14 mouse cellular contexts compared by ENCODE assay signal in the genomic region with DNA sequence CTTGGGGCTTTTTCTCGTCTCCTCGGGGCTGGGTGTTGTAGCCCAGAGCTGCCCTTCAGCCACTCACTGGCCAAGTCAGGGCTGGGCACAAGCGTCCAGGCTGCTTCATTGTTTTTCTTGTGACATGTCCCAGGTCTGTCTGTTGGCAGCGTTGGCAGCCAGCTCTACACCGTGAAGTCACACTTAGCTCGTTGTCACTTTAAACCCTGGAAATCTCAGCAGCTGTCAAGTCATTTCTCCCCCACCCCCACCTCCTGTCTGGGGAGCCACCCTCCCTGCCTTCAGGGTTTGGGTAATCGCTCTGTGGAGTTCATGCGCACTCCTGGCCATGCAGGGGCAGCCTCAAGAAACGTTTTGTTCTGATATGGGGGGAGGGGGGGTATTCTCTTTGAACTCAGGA. TPM values are rescaled to one million over a fixed set of nuclear protein-coding genes. Genes with fewer than 3 reads are reported as not detected.
DNase-seq lines count a peak whose midpoint lies in the region; ATAC-seq lines count a peak whose summit lies in the region.
"Had no signal": no experiment of that assay in that cellular context is flagged by ENCODE, and none has a peak within 500 bp of the region (broad histone marks: within the 10 kb centered on the region; RNA-seq: fewer than 3 reads in every experiment).

No protein-coding gene starts in this region.

- no peak for ATAC-seq in hindbrain, embryonic 12.5 days (ENCODE audit: low FRiP score)
- no peak for ATAC-seq in hindbrain, embryonic 13.5 days (ENCODE audit: low FRiP score)
- ATAC-seq in embryonic facial prominence, embryonic 11.5 days (replicated peaks; ENCODE audit: insufficient number of reproducible peaks, low FRiP score, low TSS enrichment, low read depth) = no peak
- peak; percentile 36; the same call in 1 of the 2 replicates for ATAC-seq in heart, embryonic 12.5 days (ENCODE audit: insufficient number of reproducible peaks, low FRiP score)
- no peak for ATAC-seq in limb, embryonic 13.5 days (ENCODE audit: low FRiP score, low read depth)
- no peak for ATAC-seq in monocyte, adult 5-6 weeks (replicated peaks; ENCODE audit: insufficient number of reproducible peaks, low FRiP score, low TSS enrichment, poor library complexity, severe bottlenecking)
- ATAC-seq: activated CD4-positive, CD25-positive, alpha-beta regulatory T cell, adult 4 months; midbrain, embryonic 15.5 days had no signal

- H3K27ac ChIP-seq in hindbrain, embryonic 12.5 days = peak overlapping the region; percentile 35; the same call in 1 of the 2 replicates
- H3K27ac ChIP-seq in hindbrain, embryonic 13.5 days = no peak overlapping the region; the same call in 1 of the 2 replicates
- H3K27ac ChIP-seq in embryonic facial prominence, embryonic 11.5 days (replicated peaks; ENCODE audit: low read depth, low read length) = peak overlapping the region; percentile 35; the same call in 1 of the 2 replicates
- peak overlapping the region; percentile 87 for H3K27ac ChIP-seq in heart, embryonic 12.5 days (ENCODE audit: poor library complexity, severe bottlenecking)
- H3K27ac ChIP-seq in limb, embryonic 13.5 days = peak overlapping the region; percentile 10
- H3K27ac ChIP-seq: lung, embryonic 15.5 days; midbrain, embryonic 15.5 days had no signal

- no peaks in the 10 kb centered on the region for H3K27me3 ChIP-seq in hindbrain, embryonic 12.5 days
- H3K27me3 ChIP-seq in hindbrain, embryonic 13.5 days = no peaks in the 10 kb centered on the region
- no peaks in the 10 kb centered on the region for H3K27me3 ChIP-seq in embryonic facial prominence, embryonic 11.5 days (ENCODE audit: control insufficient read depth, insufficient read depth, low read length)
- no peaks in the 10 kb centered on the region for H3K27me3 ChIP-seq in heart, embryonic 12.5 days (replicated peaks)
- no peaks in the 10 kb centered on the region for H3K27me3 ChIP-seq in limb, embryonic 13.5 days
- H3K27me3 ChIP-seq: lung, embryonic 15.5 days; midbrain, embryonic 15.5 days had no signal

- WGBS in hindbrain, embryonic 12.5 days = 78% methylated on average over 9 of the region's 9 CpGs
- WGBS in hindbrain, embryonic 13.5 days = 83% methylated on average over 9 of the region's 9 CpGs
- 61% methylated on average over 9 of the region's 9 CpGs for WGBS in embryonic facial prominence, embryonic 11.5 days
- WGBS in heart, embryonic 12.5 days = 28% methylated on average over 9 of the region's 9 CpGs
- 59% methylated on average over 9 of the region's 9 CpGs for WGBS in limb, embryonic 13.5 days

- no peak overlapping the region for H3K4me3 ChIP-seq in hindbrain, embryonic 12.5 days
- no peak overlapping the region for H3K4me3 ChIP-seq in hindbrain, embryonic 13.5 days
- H3K4me3 ChIP-seq in embryonic facial prominence, embryonic 11.5 days (ENCODE audit: low read depth, low read length) = no peak overlapping the region
- H3K4me3 ChIP-seq in heart, embryonic 12.5 days = no peak overlapping the region
- H3K4me3 ChIP-seq in limb, embryonic 13.5 days = no peak overlapping the region
- H3K4me3 ChIP-seq: lung, embryonic 15.5 days; midbrain, embryonic 15.5 days had no signal

- H3K9ac ChIP-seq in hindbrain, embryonic 12.5 days = no peak overlapping the region
- H3K9ac ChIP-seq in hindbrain, embryonic 13.5 days = no peak overlapping the region
- H3K9ac ChIP-seq in embryonic facial prominence, embryonic 11.5 days (replicated peaks; ENCODE audit: low read length) = no peak overlapping the region
- H3K9ac ChIP-seq in heart, embryonic 12.5 days = no peak overlapping the region
- H3K9ac ChIP-seq in limb, embryonic 13.5 days = no peak overlapping the region
- H3K9ac ChIP-seq: lung, embryonic 15.5 days; midbrain, embryonic 15.5 days had no signal

- DNase-seq in embryonic facial prominence, embryonic 11.5 days (ENCODE audit: low spot score) = no peak
- DNase-seq in adrenal gland, postnatal 4 days (ENCODE audit: low spot score in 2 of 2) = no peak
- no peak for DNase-seq in adrenal gland, postnatal 10 days
- DNase-seq: gastrocnemius, postnatal 36 days; kidney, postnatal 25 days; thymus, adult 2 months had no signal

- H3K9me3 ChIP-seq in hindbrain, embryonic 12.5 days (replicated peaks) = no peaks in the 10 kb centered on the region
- H3K9me3 ChIP-seq in hindbrain, embryonic 13.5 days = no peaks in the 10 kb centered on the region
- H3K9me3 ChIP-seq in embryonic facial prominence, embryonic 11.5 days (replicated peaks; ENCODE audit: control insufficient read depth, low read length) = no peaks in the 10 kb centered on the region
- H3K9me3 ChIP-seq in heart, embryonic 12.5 days (replicated peaks) = no peaks in the 10 kb centered on the region
- H3K9me3 ChIP-seq in limb, embryonic 13.5 days = no peaks in the 10 kb centered on the region
- H3K9me3 ChIP-seq: lung, embryonic 15.5 days; midbrain, embryonic 15.5 days had no signal

- H3K36me3 ChIP-seq in hindbrain, embryonic 12.5 days = peaks cover 90% of the 10 kb centered on the region
- H3K36me3 ChIP-seq in hindbrain, embryonic 13.5 days = peaks cover 98% of the 10 kb centered on the region
- H3K36me3 ChIP-seq in embryonic facial prominence, embryonic 11.5 days (replicated peaks; ENCODE audit: control insufficient read depth, insufficient read depth, low read depth, low read length) = peaks cover 17% of the 10 kb centered on the region
- H3K36me3 ChIP-seq in heart, embryonic 12.5 days = peaks cover 72% of the 10 kb centered on the region
- peaks cover 96% of the 10 kb centered on the region for H3K36me3 ChIP-seq in limb, embryonic 13.5 days

- no peaks in the 10 kb centered on the region; the same call in 1 of the 2 replicates for H3K4me1 ChIP-seq in hindbrain, embryonic 12.5 days
- H3K4me1 ChIP-seq in hindbrain, embryonic 13.5 days (replicated peaks) = 0 out of 2 replicates have a peak, but pooled peaks cover 3% of the 10 kb centered on the region
- H3K4me1 ChIP-seq in embryonic facial prominence, embryonic 11.5 days (ENCODE audit: control insufficient read depth, insufficient read depth, low read length) = no peaks in the 10 kb centered on the region
- peaks cover 45% of the 10 kb centered on the region for H3K4me1 ChIP-seq in heart, embryonic 12.5 days (replicated peaks)
- H3K4me1 ChIP-seq in limb, embryonic 13.5 days = peaks cover 31% of the 10 kb centered on the region
- H3K4me1 ChIP-seq: midbrain, embryonic 15.5 days had no signal

- H3K4me2 ChIP-seq in hindbrain, embryonic 12.5 days (replicated peaks) = no peak overlapping the region
- H3K4me2 ChIP-seq in hindbrain, embryonic 13.5 days = no peak overlapping the region
- no peak overlapping the region for H3K4me2 ChIP-seq in embryonic facial prominence, embryonic 11.5 days (ENCODE audit: low read depth, low read length)
- H3K4me2 ChIP-seq in heart, embryonic 12.5 days = 0 out of 2 replicates have a peak overlapping the region, but pooled peaks have one; percentile 0
- no peak overlapping the region for H3K4me2 ChIP-seq in limb, embryonic 13.5 days (replicated peaks)
- H3K4me2 ChIP-seq: lung, embryonic 15.5 days; midbrain, embryonic 15.5 days had no signal

RNA-seq across cellular contexts. Expression of gene Gtf2ird1, which starts 60.0 kb away (rescaled TPM):
- polyA plus RNA-seq in hindbrain, embryonic 12.5 days (2016; fragmentation: Nextera tagmentation; extraction: Ambion mirVana) = 95.9 and 99.9 TPM in 2 replicates
- 74.5 and 76.0 TPM in 2 replicates for polyA plus RNA-seq in hindbrain, embryonic 13.5 days (2015; fragmentation: Nextera tagmentation; extraction: Ambion mirVana)
- 99.8 and 104 TPM in 2 replicates for polyA plus RNA-seq in embryonic facial prominence, embryonic 11.5 days (2014; fragmentation: Nextera tagmentation; extraction: Ambion mirVana)
- 64.8 and 72.8 TPM in 2 replicates for polyA plus RNA-seq in heart, embryonic 12.5 days (2016; fragmentation: Nextera tagmentation; extraction: Ambion mirVana)
- 137 and 141 TPM in 2 replicates for polyA plus RNA-seq in limb, embryonic 13.5 days (2015; fragmentation: Nextera tagmentation; extraction: Ambion mirVana)
- 2.0 to 2.8 TPM (median 2.4 TPM) in 3 replicates for total RNA-seq in monocyte, adult 5-6 weeks (2017)
- total RNA-seq in adrenal gland, postnatal 4 days (2021) = 100 to 1,000 TPM in 1 of 2 experiments, 10 to 100 TPM in 1; 93.5 to 104 TPM
- total RNA-seq in adrenal gland, postnatal 10 days (2021) = 100 to 1,000 TPM in 1 of 2 experiments, 10 to 100 TPM in 1; 69.8 to 112 TPM
